Mouse (Mus musculus): ENCODE data around the gene Ndc80. TPM values are rescaled to one million over a fixed set of nuclear protein-coding genes. Genes with fewer than 3 reads are reported as not detected.

Ndc80 gene
- polyA plus RNA-seq, 2 experiments from 2014 or later: 11.1 to 20.0 TPM

DNA sequence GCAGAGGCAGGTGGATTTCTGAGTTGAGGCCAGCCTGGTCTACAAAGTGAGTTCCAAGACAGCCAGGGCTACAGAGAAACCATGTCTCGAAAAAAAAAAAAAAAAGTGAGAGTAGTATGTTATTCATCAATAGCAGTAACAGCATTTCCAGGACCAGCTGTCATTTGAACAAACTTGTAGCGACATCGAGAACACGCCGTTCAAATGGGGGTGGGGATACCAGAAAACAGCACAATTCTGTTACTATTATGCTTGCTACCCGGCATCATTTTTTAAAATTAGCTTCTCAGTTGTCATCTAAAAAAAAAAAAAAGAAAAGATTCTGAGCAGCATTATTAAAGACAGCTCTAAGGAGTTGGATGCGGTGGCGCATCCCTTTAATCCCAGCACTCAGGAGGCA is 49.2 kb downstream of the Ndc80 start:
- ATAC-seq: no peak

DNA sequence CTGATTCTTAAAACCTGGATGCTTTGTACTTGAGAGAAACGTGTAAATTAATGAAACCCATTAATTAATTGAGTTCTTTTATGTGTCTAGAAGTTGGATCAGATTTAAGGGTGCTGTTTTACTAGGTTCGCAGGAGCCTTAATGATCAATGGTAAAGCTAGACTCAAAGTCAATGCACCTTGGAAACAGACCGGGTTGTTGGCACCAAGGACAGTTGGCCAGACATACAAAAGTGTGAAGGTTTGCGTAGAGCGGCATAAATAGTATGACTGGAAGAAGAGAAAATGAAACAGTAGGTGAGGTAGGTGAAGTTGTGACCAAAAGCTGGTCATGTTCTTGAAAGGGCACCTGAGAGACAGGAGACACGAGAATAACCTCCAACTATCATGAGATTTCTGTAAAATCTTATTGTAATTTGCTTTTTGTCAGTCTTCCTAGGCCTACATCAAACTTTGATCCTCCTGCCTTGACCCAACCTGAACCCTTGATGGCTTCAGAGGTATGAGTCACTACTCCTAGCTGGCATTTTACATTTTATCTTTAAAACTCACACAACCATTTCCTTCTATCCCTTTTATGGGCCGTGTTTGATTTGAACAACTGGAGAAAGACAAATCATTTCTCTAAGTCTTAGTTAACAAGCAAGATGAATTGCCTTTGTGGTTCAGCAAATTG is 50.2 kb downstream of the Ndc80 start:
- no peak for ATAC-seq

DNA sequence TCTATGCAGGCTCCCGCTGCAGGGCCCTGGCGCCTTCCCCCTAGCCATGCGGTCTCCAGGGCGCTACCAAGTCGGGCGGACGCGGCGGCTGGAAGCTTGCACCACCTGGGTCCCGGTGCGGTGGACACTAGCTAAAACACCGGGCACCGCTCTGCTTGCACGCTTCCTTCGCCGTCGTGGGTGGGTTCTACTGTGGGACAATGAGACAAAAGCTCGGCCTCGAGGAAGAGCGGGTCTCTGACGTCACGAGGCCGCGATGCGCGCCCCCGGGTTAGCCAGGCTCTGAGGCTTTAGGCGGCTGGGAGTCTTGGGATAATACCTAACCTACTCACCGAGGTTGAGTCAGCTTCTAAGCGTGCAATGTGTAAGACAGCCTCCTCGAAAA is 51.0 kb downstream of the Ndc80 start:
- ATAC-seq: peak; percentile 40

DNA sequence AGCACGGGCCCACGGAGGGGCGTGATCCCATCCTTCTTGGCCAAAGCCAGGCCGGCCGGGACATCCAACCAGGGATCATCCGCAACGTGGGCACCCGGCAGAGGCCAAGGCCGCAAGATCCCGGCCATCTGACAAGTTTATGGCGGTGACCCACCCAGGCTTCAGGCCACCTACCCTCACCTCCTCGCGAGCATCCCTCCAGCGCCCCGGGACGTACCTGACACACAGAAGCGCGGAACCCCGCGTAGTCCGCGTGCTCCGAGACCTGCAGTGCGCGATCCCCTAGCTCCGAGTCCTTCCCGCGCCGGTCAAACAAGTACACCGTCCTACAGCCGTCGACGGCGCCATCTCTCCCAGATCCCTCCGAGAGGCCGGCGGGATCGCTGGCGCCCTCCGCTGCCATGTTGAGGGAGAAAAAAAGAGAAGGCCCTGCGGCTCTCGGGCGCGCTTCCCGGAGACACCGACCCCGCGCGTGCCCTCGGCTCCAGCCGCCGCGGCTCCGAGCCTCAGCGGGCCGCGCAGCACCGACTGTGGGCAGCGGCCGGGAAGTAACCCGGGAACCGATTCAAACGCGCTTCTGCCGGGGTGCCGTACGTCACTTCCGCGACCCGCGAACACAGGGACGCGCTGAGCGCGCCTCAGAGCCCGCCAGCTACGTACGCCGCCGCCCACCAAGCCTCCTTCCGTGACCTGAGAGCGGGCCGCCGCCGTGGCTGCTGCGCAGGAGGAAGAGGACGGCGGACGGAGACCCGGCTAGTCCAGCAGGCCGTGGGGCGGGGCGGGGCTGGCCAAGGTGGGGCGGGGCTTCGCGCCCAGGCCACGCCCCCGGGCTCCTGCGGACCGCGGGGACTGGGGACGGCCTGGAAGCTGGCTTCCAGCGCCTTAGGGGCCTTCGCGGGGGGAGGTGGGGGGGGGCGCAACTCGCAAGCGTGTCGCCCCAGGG is 51.6 kb downstream of the Ndc80 start, which contains the start of gene Smchd1:
Gene Smchd1, minus strand, starts transcription at position 582 of the 943 bp plus-strand sequence.
- ATAC-seq: peak; percentile 74

DNA sequence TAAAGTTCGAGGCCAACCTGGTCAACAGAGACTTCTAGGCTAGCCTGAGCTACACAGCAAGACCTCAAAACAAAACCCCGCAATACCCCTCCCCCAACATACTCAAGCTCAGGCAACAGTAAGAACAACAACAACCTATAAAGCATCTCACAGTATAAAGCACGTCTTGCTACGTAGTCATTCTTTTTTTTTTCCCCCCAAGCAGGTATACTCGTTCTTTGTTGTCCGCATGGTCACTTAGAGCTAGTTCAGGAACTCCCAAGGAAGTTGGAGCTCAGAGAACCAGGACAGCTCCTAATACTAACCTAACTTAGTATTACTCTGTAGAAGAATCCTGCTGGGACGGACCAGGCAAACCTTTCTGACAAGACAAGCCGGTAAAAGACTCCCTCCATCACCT is 52.5 kb downstream of the Ndc80 start:
- no peak for ATAC-seq

DNA sequence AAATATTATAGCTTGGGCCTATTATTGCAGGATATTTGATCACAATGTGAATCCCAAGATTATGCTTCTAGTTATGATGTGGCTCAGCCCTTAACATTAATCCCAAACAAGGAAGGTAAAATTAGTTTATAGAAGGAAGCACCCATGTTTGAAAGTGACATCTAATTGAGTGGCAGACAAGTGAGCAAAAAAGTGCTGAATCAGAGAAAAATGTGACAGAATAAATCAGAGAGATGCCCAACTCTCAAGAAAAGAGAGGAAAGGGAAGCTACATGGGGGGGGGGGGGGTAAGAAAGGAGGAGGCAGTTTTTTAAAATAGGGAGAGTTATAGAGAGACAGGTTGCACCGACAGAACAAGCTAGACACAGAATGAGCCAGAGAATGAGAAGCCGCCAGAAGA is 55.4 kb downstream of the Ndc80 start:
- no peak for ATAC-seq

DNA sequence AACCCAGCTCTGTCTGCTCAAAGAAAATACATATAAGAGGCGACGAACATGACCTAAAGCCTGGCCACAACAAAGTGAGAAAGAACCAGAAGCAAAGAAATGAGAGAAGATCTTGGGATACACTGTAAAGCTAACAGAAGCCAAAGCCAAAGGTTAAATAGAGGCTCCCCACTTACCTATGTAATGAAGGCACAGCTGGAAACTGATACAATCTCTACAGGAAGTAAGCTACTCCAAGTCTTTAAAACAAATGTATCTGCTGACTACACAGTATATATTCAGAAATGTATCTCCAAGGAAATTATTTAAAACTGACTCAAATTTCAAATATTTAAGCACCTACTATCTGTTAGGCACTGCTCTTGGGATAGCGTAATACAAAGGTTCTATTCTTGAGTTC is 66.3 kb downstream of the Ndc80 start:
- peak; percentile 72 for ATAC-seq

DNA sequence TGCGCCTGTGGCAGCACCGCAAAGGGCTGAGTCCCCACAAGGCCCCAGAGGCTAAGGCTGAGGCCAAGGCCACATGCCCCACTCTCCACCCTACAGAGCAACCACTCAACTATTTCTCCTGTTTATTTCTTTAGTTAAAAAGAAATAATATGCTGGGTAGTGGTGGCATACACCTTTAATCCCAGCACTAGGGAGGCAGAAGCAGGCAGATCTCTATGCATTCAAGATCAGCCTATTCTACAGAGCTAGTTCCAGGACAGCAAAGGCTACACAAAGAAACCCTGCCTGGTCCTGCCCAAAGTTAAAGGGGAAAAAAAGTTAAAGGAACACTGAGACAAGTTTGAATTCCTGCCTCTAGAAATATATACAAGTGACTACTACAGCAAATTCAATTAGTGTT is 66.8 kb downstream of the Ndc80 start, which contains the start of gene Gm4707:
Gene Gm4707, minus strand, starts transcription at position 101 of the 400 bp plus-strand sequence.
- no peak for ATAC-seq

DNA sequence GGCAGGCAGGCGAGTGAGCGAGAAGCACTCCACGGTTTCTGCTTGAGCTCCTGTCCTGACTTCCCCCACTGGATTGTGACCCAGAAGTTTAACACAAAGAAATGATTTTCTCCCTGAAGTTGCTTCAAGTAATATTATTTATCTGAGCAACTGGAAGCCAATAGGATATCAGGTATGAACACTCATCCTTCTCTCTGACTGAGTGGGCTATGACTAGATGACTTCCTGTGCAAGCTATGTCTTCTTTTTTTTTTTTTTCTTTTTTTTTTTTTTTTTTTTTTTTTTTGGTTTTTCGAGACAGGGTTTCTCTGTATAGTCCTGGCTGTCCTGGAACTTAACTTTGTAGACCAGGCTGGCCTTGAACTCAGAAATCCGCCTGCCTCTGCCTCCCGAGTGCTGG is 69.3 kb downstream of the Ndc80 start:
- peak; percentile 70 for ATAC-seq

Other genes with a start within 250 kb of the Ndc80 start
- gene Emilin2, start 214.9 kb downstream of the Ndc80 start, polyA plus RNA-seq (2017; shearing (Covaris generic)): not detected
- gene Gm4707, start 66.9 kb downstream of the Ndc80 start, polyA plus RNA-seq (2017; shearing (Covaris generic)): 10 to 100 TPM; 21.3 to 24.8 TPM
- 10 to 100 TPM; 84.5 TPM for gene Smchd1, start 51.5 kb downstream of the Ndc80 start, polyA plus RNA-seq (2017; shearing (Covaris generic))
- gene Spdya, start 25.2 kb upstream of the Ndc80 start, polyA plus RNA-seq (2017; shearing (Covaris generic)): 1 to 10 TPM; 1.1 to 2.2 TPM
- 100 to 1,000 TPM; 134 to 151 TPM for gene Wdr43, start 89.0 kb upstream of the Ndc80 start, polyA plus RNA-seq (2017; shearing (Covaris generic))
- gene Togaram2, start 146.4 kb upstream of the Ndc80 start, polyA plus RNA-seq (2017; shearing (Covaris generic)): not detected
- gene Pcare, start 226.0 kb upstream of the Ndc80 start, polyA plus RNA-seq (2017; shearing (Covaris generic)): not detected
- gene Clip4, start 241.6 kb upstream of the Ndc80 start, polyA plus RNA-seq (2017; shearing (Covaris generic)): not detected

All from CD4-positive, CD25-positive, alpha-beta regulatory T cell, adult 4 months (primary cell).